Mouse (Mus musculus) ES-E14 (cell line): ENCODE results near the gene Ptprj.

Experiments used
- CHD2 ChIP-seq: IDR thresholded peaks from 2 replicates; pipeline ENCODE4 v1.6.1; 2014; ENCODE audit warnings: mild to moderate bottlenecking, low read depth, low read length, inconsistent platforms
- MAFK ChIP-seq: IDR thresholded peaks from 2 replicates; pipeline ENCODE4 v1.6.1; 2014; ENCODE audit warnings: mild to moderate bottlenecking, low read depth, low read length, inconsistent platforms; ENCODE audit not compliant: insufficient read depth
- ZNF384 ChIP-seq: IDR thresholded peaks from 2 replicates; pipeline ENCODE4 v1.6.1; 2012; ENCODE audit warnings: low read depth, low read length, inconsistent platforms

- TF ChIP-seq ZNF384 (no peak), MAFK (no peak), CHD2 (no peak)
These were observed 102.8 kb downstream of the Ptprj start for GRCm38 (mm10) chr2:90477617-90478016.
